Mouse (Mus musculus): Measurements from ENCODE around the gene Ankrd33b.

Ankrd33b gene

GRCm38 (mm10) chr15:31368556-31368955 lies 1.0 kb upstream of the Ankrd33b start:
- in situ Hi-C loops (cut with MboI), result no loop called here

- in situ Hi-C loops (cut with MboI), result no loop called here
Observed at GRCm38 (mm10) chr15:31366596-31367480, 688 bp downstream of the Ankrd33b start.

- in situ Hi-C loops (cut with MboI), result no loop called here
Observed at GRCm38 (mm10) chr15:31365720-31366591, 1.6 kb downstream of the Ankrd33b start.

GRCm38 (mm10) chr15:31365041-31365719 lies 2.3 kb downstream of the Ankrd33b start:
- in situ Hi-C loops (cut with MboI), result no loop called here

GRCm38 (mm10) chr15:31364396-31364795 lies 3.1 kb downstream of the Ankrd33b start:
- in situ Hi-C loops (cut with MboI), result no loop called here

- in situ Hi-C loops (cut with MboI), result no loop called here
Observed at GRCm38 (mm10) chr15:31363981-31364361, 3.6 kb downstream of the Ankrd33b start.

- in situ Hi-C loops (cut with MboI), result no loop called here
Observed at GRCm38 (mm10) chr15:31363241-31363980, 4.1 kb downstream of the Ankrd33b start.

GRCm38 (mm10) chr15:31361259-31361853 lies 6.2 kb downstream of the Ankrd33b start:
- in situ Hi-C loops (cut with MboI), result no loop called here

- in situ Hi-C loops (cut with MboI), result no loop called here
Observed at GRCm38 (mm10) chr15:31360593-31360992, 6.9 kb downstream of the Ankrd33b start.

GRCm38 (mm10) chr15:31359805-31360204 lies 7.7 kb downstream of the Ankrd33b start:
- in situ Hi-C loops (cut with MboI), result no loop called here

GRCm38 (mm10) chr15:31352494-31353279 lies 14.8 kb downstream of the Ankrd33b start:
- in situ Hi-C loops (cut with MboI), result no loop called here

GRCm38 (mm10) chr15:31349810-31350341 lies 17.6 kb downstream of the Ankrd33b start:
- in situ Hi-C loops (cut with MboI), result no loop called here

- in situ Hi-C loops (cut with MboI), result no loop called here
Observed at GRCm38 (mm10) chr15:31349046-31349445, 18.5 kb downstream of the Ankrd33b start.

GRCm38 (mm10) chr15:31348241-31348640 lies 19.3 kb downstream of the Ankrd33b start:
- in situ Hi-C loops (cut with MboI), result no loop called here

GRCm38 (mm10) chr15:31346508-31346907 lies 21.0 kb downstream of the Ankrd33b start:
- in situ Hi-C loops (cut with MboI), result no loop called here

GRCm38 (mm10) chr15:31345366-31345765 lies 22.2 kb downstream of the Ankrd33b start:
- in situ Hi-C loops (cut with MboI), result no loop called here

- in situ Hi-C loops (cut with MboI), result no loop called here
Observed at GRCm38 (mm10) chr15:31344811-31345211, 22.7 kb downstream of the Ankrd33b start.

- in situ Hi-C loops (cut with MboI), result no loop called here
Observed at GRCm38 (mm10) chr15:31343602-31344001, 23.9 kb downstream of the Ankrd33b start.

GRCm38 (mm10) chr15:31342496-31342901 lies 25.0 kb downstream of the Ankrd33b start:
- in situ Hi-C loops (cut with MboI), result no loop called here

- in situ Hi-C loops (cut with MboI), result no loop called here
Observed at GRCm38 (mm10) chr15:31342001-31342400, 25.5 kb downstream of the Ankrd33b start.

All from mature B cell (primary cell).